In genomic region chr2:173771706-173772105, GRCm38 (mm10) we compare ENCODE assay signal across 15 mouse cellular contexts. TPM values are rescaled to one million over a fixed set of nuclear protein-coding genes. Genes with fewer than 3 reads are reported as not detected.
DNase-seq lines count a peak whose midpoint lies in the region; ATAC-seq and TF ChIP-seq lines count a peak whose summit lies in the region.
"Had no signal": no experiment of that assay in that cellular context is flagged by ENCODE, and none has a peak within 500 bp of the region (broad histone marks: within the 10 kb centered on the region; RNA-seq: fewer than 3 reads in every experiment).

No protein-coding gene starts in this region.

- no peak overlapping the region for H3K9ac ChIP-seq in kidney, postnatal 0 days (ENCODE audit: low read depth, low read length)
- no peak overlapping the region for H3K9ac ChIP-seq in hindbrain, embryonic 12.5 days
- H3K9ac ChIP-seq: embryonic facial prominence, embryonic 12.5 days; liver, embryonic 14.5 days had no signal

- peak overlapping the region; percentile 20; the same call in 1 of the 2 replicates for H3K27ac ChIP-seq in kidney, postnatal 0 days
- H3K27ac ChIP-seq in bone marrow macrophage, adult 2 months (ENCODE audit: insufficient read depth, low read depth, low read length): peak overlapping the region; percentile 55
- H3K27ac ChIP-seq in hindbrain, embryonic 12.5 days: peak overlapping the region; percentile 62; the same call in 1 of the 2 replicates
- H3K27ac ChIP-seq: embryonic facial prominence, embryonic 12.5 days; liver, embryonic 14.5 days had no signal

- H3K4me2 ChIP-seq in kidney, postnatal 0 days (ENCODE audit: low read length): no peak overlapping the region
- H3K4me2 ChIP-seq in hindbrain, embryonic 12.5 days (replicated peaks): no peak overlapping the region
- H3K4me2 ChIP-seq: embryonic facial prominence, embryonic 12.5 days had no signal

- TF ChIP-seq POLR2A in bone marrow macrophage, adult 2 months (IDR thresholded peaks at IDR 0.05; ENCODE audit: borderline replicate concordance, low read depth, low read length): no peak

- no peak for DNase-seq in kidney, postnatal 0 days (ENCODE audit: low spot score)
- DNase-seq in kidney, adult 9 months: no peak
- DNase-seq in lung, postnatal 4 days: peak; percentile 32 to 50
- no peak for DNase-seq in gastrocnemius, postnatal 14 days
- no peak for DNase-seq in layer of hippocampus, postnatal 25 days (ENCODE audit: extremely low spot score in 1 of 2, low spot score in 1 of 2)
- DNase-seq: cerebellum, adult 18-20 months; right cerebral cortex, adult 18-20 months had no signal

- no peaks in the 10 kb centered on the region for H3K27me3 ChIP-seq in kidney, postnatal 0 days (ENCODE audit: insufficient read depth, low read length)
- no peaks in the 10 kb centered on the region for H3K27me3 ChIP-seq in hindbrain, embryonic 12.5 days
- H3K27me3 ChIP-seq: embryonic facial prominence, embryonic 12.5 days had no signal

- WGBS in kidney, postnatal 0 days: 53% methylated on average over 8 of the region's 8 CpGs
- 52% methylated on average over 8 of the region's 8 CpGs for WGBS in hindbrain, embryonic 12.5 days

- no peaks in the 10 kb centered on the region for H3K9me3 ChIP-seq in kidney, postnatal 0 days (replicated peaks; ENCODE audit: low read length)
- H3K9me3 ChIP-seq in hindbrain, embryonic 12.5 days (replicated peaks): no peaks in the 10 kb centered on the region
- H3K9me3 ChIP-seq: embryonic facial prominence, embryonic 12.5 days had no signal

- H3K36me3 ChIP-seq in kidney, postnatal 0 days (ENCODE audit: insufficient read depth, low read length): 0 out of 2 replicates have a peak, but pooled peaks cover 8% of the 10 kb centered on the region
- H3K36me3 ChIP-seq in hindbrain, embryonic 12.5 days: peaks cover 8% of the 10 kb centered on the region; the same call in 1 of the 2 replicates

- H3K4me1 ChIP-seq in kidney, postnatal 0 days (replicated peaks; ENCODE audit: insufficient read depth, low read length): peaks cover 13% of the 10 kb centered on the region
- H3K4me1 ChIP-seq in bone marrow macrophage, adult 2 months (ENCODE audit: control insufficient read depth, insufficient read depth, low read length): peaks cover 53% of the 10 kb centered on the region
- H3K4me1 ChIP-seq in hindbrain, embryonic 12.5 days: peaks cover 65% of the 10 kb centered on the region

- TF ChIP-seq CTCF in kidney, postnatal 0 days (IDR thresholded peaks at IDR 0.05; ENCODE audit: low read depth): no peak
- TF ChIP-seq CTCF in bone marrow macrophage, adult 2 months (IDR thresholded peaks at IDR 0.05; ENCODE audit: low read depth, low read length): no peak

- H3K4me3 ChIP-seq in kidney, postnatal 0 days (replicated peaks; ENCODE audit: low read depth, low read length): no peak overlapping the region
- no peak overlapping the region for H3K4me3 ChIP-seq in bone marrow macrophage, adult 2 months (ENCODE audit: insufficient read depth, low read length)
- no peak overlapping the region for H3K4me3 ChIP-seq in hindbrain, embryonic 12.5 days
- H3K4me3 ChIP-seq: embryonic facial prominence, embryonic 12.5 days; myocyte had no signal

- ATAC-seq in kidney, postnatal 0 days (replicated peaks; ENCODE audit: low FRiP score, low read depth): no peak
- no peak for ATAC-seq in hindbrain, embryonic 12.5 days (ENCODE audit: low FRiP score)

- intact Hi-C loops in gastrocnemius, postnatal 14 days (cut with DNase I; ENCODE audit: low total_unique reads): no loop called here

RNA-seq across cellular contexts. Expression of gene Vapb, which starts 34.4 kb away (rescaled TPM):
- polyA plus RNA-seq in kidney, postnatal 0 days (2015; fragmentation: Nextera tagmentation; extraction: Ambion mirVana): 12.2 and 16.3 TPM in 2 replicates
- 58.6 and 62.5 TPM in 2 replicates for polyA plus RNA-seq in bone marrow macrophage, adult 2 months (2012; ENCODE audit: insufficient read depth, insufficient read length, missing spikeins)
- polyA plus RNA-seq in hindbrain, embryonic 12.5 days (2016; fragmentation: Nextera tagmentation; extraction: Ambion mirVana): 10.7 and 14.2 TPM in 2 replicates
- 100 to 1,000 TPM; 160 to 166 TPM for total RNA-seq in gastrocnemius, postnatal 14 days (2021)
- 100 to 1,000 TPM; 103 to 120 TPM for total RNA-seq in layer of hippocampus, postnatal 25 days (2021)

RNA-seq across cellular contexts. Expression of gene 1700010B08Rik, which starts 52.5 kb away (rescaled TPM):
- not detected in 2 replicates for polyA plus RNA-seq in kidney, postnatal 0 days (2015; fragmentation: Nextera tagmentation; extraction: Ambion mirVana)
- polyA plus RNA-seq in bone marrow macrophage, adult 2 months (2012; ENCODE audit: insufficient read depth, insufficient read length, missing spikeins): not detected in 2 replicates
- not detected in 2 replicates for polyA plus RNA-seq in hindbrain, embryonic 12.5 days (2016; fragmentation: Nextera tagmentation; extraction: Ambion mirVana)
- not detected for total RNA-seq in gastrocnemius, postnatal 14 days (2021)
- total RNA-seq in layer of hippocampus, postnatal 25 days (2021): not detected
- total RNA-seq: adrenal gland, adult 18-20 months; hematopoietic stem cell, adult 5-6 weeks; left cerebral cortex, adult 18-20 months had no signal
- polyA plus RNA-seq: embryonic facial prominence, embryonic 12.5 days; liver, embryonic 14.5 days had no signal

Comparison
In these comparisons a context has a peak if more than half of its experiments do, and no peak if none do; other contexts are left out.
1. DNase-seq: peak in lung, postnatal 4 days (2 of 2); none in kidney, postnatal 0 days (single experiment), kidney, adult 9 months (single experiment), gastrocnemius, postnatal 14 days (single experiment) and layer of hippocampus, postnatal 25 days (0 of 2).
2. Peak in every context shown above with its lines, with median percentiles within 50 percentile points of each other: H3K27ac ChIP-seq.